Mouse (Mus musculus): Measurements from ENCODE around the gene Gstt2.

GRCm38 (mm10) chr10:75788277-75788676, 48.9 kb downstream of the Gstt2 start:
- TF ChIP-seq CEBPB (IDR thresholded peaks at IDR 0.05; ENCODE audit: low read depth) (no peak), CTCF (IDR thresholded peaks at IDR 0.05; ENCODE audit: control insufficient read depth, insufficient read depth, insufficient read length) (no peak)
